Mouse (Mus musculus) kidney, adult 2 months (tissue): ENCODE measurements around the gene Neb.

Source experiments
- CTCF ChIP-seq: fragments of 200-500 bp; conservative IDR thresholded peaks from 2 replicates; pipeline ENCODE4 v1.5.1; 2011; ENCODE audit warnings: low read depth, mild to moderate bottlenecking, control low read depth, low read length, moderate library complexity, mixed read lengths; ENCODE audit not compliant: insufficient read depth, insufficient read length
- POLR2A ChIP-seq: fragments of 200-500 bp; IDR thresholded peaks from one replicate; pipeline ENCODE4 v1.6.1; 2011; ENCODE audit warnings: low read depth, low read length, control low read depth

GRCm38 (mm10) chr2:52193629-52194028 is 184.6 kb downstream of the Neb start:
- TF ChIP-seq CTCF (no peak), POLR2A (no peak)
